Mouse (Mus musculus) kidney, postnatal 25 days (tissue): ENCODE data around the gene Arf3.
A peak's percentile ranks its signal among the peaks of the same experiment; 100 is the strongest.
"Not testable (repeated sequence)": the region's sequence is repeated elsewhere in the genome, so short reads cannot be mapped to it uniquely, and the experiment has no call there.

Experiments used
- DNase-seq, 2 experiments: peaks; one replicate each; pipeline ENCODE4 v3.0.0; 2021; ENCODE audit warnings: mixed read lengths in 2 of 2

Gene Arf3

GRCm38 (mm10) chr15:98749093-98749492 is 13.9 kb downstream of the Arf3 start:
- no peak for DNase-seq

- DNase-seq = no peak
These were observed 15.7 kb downstream of the Arf3 start for GRCm38 (mm10) chr15:98747296-98747695.

- DNase-seq = no peak
These were observed 16.6 kb downstream of the Arf3 start for GRCm38 (mm10) chr15:98746344-98746965.

GRCm38 (mm10) chr15:98743863-98744262 is 19.2 kb downstream of the Arf3 start:
- DNase-seq = not testable (repeated sequence)

GRCm38 (mm10) chr15:98742766-98743428 is 20.1 kb downstream of the Arf3 start:
- DNase-seq = no peak

GRCm38 (mm10) chr15:98740219-98740618 is 22.8 kb downstream of the Arf3 start:
- no peak for DNase-seq

GRCm38 (mm10) chr15:98738796-98739195 is 24.2 kb downstream of the Arf3 start:
- DNase-seq = no peak

GRCm38 (mm10) chr15:98737881-98738280 is 25.1 kb downstream of the Arf3 start:
- peak; percentile 56 to 67 for DNase-seq

- peak; percentile 30 to 54 for DNase-seq
These were observed 26.5 kb downstream of the Arf3 start for GRCm38 (mm10) chr15:98736521-98736920.

- peak; percentile 40 to 51 for DNase-seq
These were observed 28.9 kb downstream of the Arf3 start for GRCm38 (mm10) chr15:98733976-98734566.

- no peak for DNase-seq
These were observed 29.6 kb downstream of the Arf3 start for GRCm38 (mm10) chr15:98733370-98733769.

GRCm38 (mm10) chr15:98732006-98732531 is 30.9 kb downstream of the Arf3 start:
- no peak for DNase-seq

- no peak for DNase-seq
These were observed 32.2 kb downstream of the Arf3 start for GRCm38 (mm10) chr15:98730790-98731189.

GRCm38 (mm10) chr15:98729791-98730545 is 33.0 kb downstream of the Arf3 start:
- peak in 1 of 2 experiments; percentile 13 for DNase-seq

- peak; percentile 58 to 76 for DNase-seq
These were observed 34.6 kb downstream of the Arf3 start for GRCm38 (mm10) chr15:98728366-98728765.

GRCm38 (mm10) chr15:98727443-98728321 is 35.3 kb downstream of the Arf3 start, which contains the start of gene Fkbp11:
Gene Fkbp11, minus strand, starts transcription at chr15:98728198.
- peak; percentile 77 to 89 for DNase-seq

GRCm38 (mm10) chr15:98726746-98727145 is 36.3 kb downstream of the Arf3 start:
- no peak for DNase-seq

GRCm38 (mm10) chr15:98726079-98726478 is 36.9 kb downstream of the Arf3 start:
- DNase-seq = peak; percentile 30 to 74

- no peak for DNase-seq
These were observed 38.6 kb downstream of the Arf3 start for GRCm38 (mm10) chr15:98724441-98724840.

- DNase-seq = peak; percentile 41 to 64
These were observed 40.2 kb downstream of the Arf3 start for GRCm38 (mm10) chr15:98722854-98723253.

GRCm38 (mm10) chr15:98722191-98722590 is 40.8 kb downstream of the Arf3 start:
- no peak for DNase-seq

GRCm38 (mm10) chr15:98717301-98717700 is 45.7 kb downstream of the Arf3 start:
- no peak for DNase-seq
